Mouse (Mus musculus): Measurements from ENCODE around the gene Cavin3. TPM values are rescaled to one million over a fixed set of nuclear protein-coding genes. Genes with fewer than 3 reads are reported as not detected.

Cavin3 gene
- polyA plus RNA-seq, 1 experiment from 2014 or later = 97.4 TPM

GRCm38 (mm10) chr7:105515178-105515577, 33.1 kb upstream of the Cavin3 start:
- Histone ChIP-seq H3K9me3 (replicated peaks; ENCODE audit: control insufficient read depth, low read length) (no peaks in the 10 kb centered on the region), H3K9ac (ENCODE audit: low read length) (no peak overlapping the region), H3K27me3 (ENCODE audit: control insufficient read depth, insufficient read depth, low read length) (no peaks in the 10 kb centered on the region), H3K4me1 (ENCODE audit: control insufficient read depth, insufficient read depth, low read length) (no peaks in the 10 kb centered on the region), H3K4me2 (ENCODE audit: low read depth, low read length) (no peak overlapping the region), H3K4me3 (ENCODE audit: low read length) (no peak overlapping the region), H3K36me3 (ENCODE audit: control insufficient read depth, insufficient read depth) (no peaks in the 10 kb centered on the region), H3K27ac (ENCODE audit: low read length) (no peak overlapping the region)
- 6% methylated on average over 5 of the region's 5 CpGs for WGBS
- ATAC-seq (replicated peaks; ENCODE audit: extremely low read depth, insufficient read depth, low FRiP score) = no peak; the same call in 1 of the 2 replicates

GRCm38 (mm10) chr7:105514561-105514960, 32.5 kb upstream of the Cavin3 start:
- Histone ChIP-seq H3K4me1 (ENCODE audit: control insufficient read depth, insufficient read depth, low read length) (no peaks in the 10 kb centered on the region), H3K9ac (ENCODE audit: low read length) (no peak overlapping the region), H3K36me3 (ENCODE audit: control insufficient read depth, insufficient read depth) (no peaks in the 10 kb centered on the region), H3K27ac (ENCODE audit: low read length) (no peak overlapping the region), H3K9me3 (replicated peaks; ENCODE audit: control insufficient read depth, low read length) (no peaks in the 10 kb centered on the region), H3K4me3 (ENCODE audit: low read length) (no peak overlapping the region), H3K4me2 (ENCODE audit: low read depth, low read length) (no peak overlapping the region), H3K27me3 (ENCODE audit: control insufficient read depth, insufficient read depth, low read length) (no peaks in the 10 kb centered on the region)
- no peak for ATAC-seq (replicated peaks; ENCODE audit: extremely low read depth, insufficient read depth, low FRiP score)
- 49% methylated on average over 5 of the region's 5 CpGs for WGBS

GRCm38 (mm10) chr7:105513845-105514291, 31.8 kb upstream of the Cavin3 start:
- no peaks in the 10 kb centered on the region for H3K4me1 ChIP-seq (ENCODE audit: control insufficient read depth, insufficient read depth, low read length)
- H3K9ac ChIP-seq (ENCODE audit: low read length) = no peak overlapping the region
- no peak overlapping the region for H3K4me3 ChIP-seq (ENCODE audit: low read length)
- no peaks in the 10 kb centered on the region for H3K9me3 ChIP-seq (replicated peaks; ENCODE audit: control insufficient read depth, low read length)
- H3K4me2 ChIP-seq (ENCODE audit: low read depth, low read length) = no peak overlapping the region
- no peaks in the 10 kb centered on the region for H3K27me3 ChIP-seq (ENCODE audit: control insufficient read depth, insufficient read depth, low read length)
- no peak overlapping the region for H3K27ac ChIP-seq (ENCODE audit: low read length)
- 45% methylated on average over 5 of the region's 5 CpGs for WGBS
- no peaks in the 10 kb centered on the region for H3K36me3 ChIP-seq (ENCODE audit: control insufficient read depth, insufficient read depth)
- no peak for ATAC-seq (replicated peaks; ENCODE audit: extremely low read depth, insufficient read depth, low FRiP score)

GRCm38 (mm10) chr7:105510143-105510542, 28.0 kb upstream of the Cavin3 start:
- 38% methylated on average over 5 of the region's 5 CpGs for WGBS
- no peak overlapping the region for H3K4me3 ChIP-seq (ENCODE audit: low read length)
- H3K27ac ChIP-seq (ENCODE audit: low read length) = no peak overlapping the region
- H3K27me3 ChIP-seq (ENCODE audit: control insufficient read depth, insufficient read depth, low read length) = no peaks in the 10 kb centered on the region
- H3K4me1 ChIP-seq (ENCODE audit: control insufficient read depth, insufficient read depth, low read length) = no peaks in the 10 kb centered on the region
- no peaks in the 10 kb centered on the region for H3K36me3 ChIP-seq (ENCODE audit: control insufficient read depth, insufficient read depth)
- H3K4me2 ChIP-seq (ENCODE audit: low read depth, low read length) = no peak overlapping the region
- peak; percentile 52 for ATAC-seq (replicated peaks; ENCODE audit: extremely low read depth, insufficient read depth, low FRiP score)
- no peaks in the 10 kb centered on the region for H3K9me3 ChIP-seq (replicated peaks; ENCODE audit: control insufficient read depth, low read length)
- H3K9ac ChIP-seq (ENCODE audit: low read length) = no peak overlapping the region

- H3K27me3 ChIP-seq (ENCODE audit: control insufficient read depth, insufficient read depth, low read length) = no peaks in the 10 kb centered on the region
- whole genome bisulfite sequencing = 49% methylated on average over 4 of the region's 4 CpGs
Measured at GRCm38 (mm10) chr7:105507257-105507656, 25.2 kb upstream of the Cavin3 start.

GRCm38 (mm10) chr7:105501984-105502383, 19.9 kb upstream of the Cavin3 start:
- Histone ChIP-seq H3K4me3 (ENCODE audit: low read length) (no peak overlapping the region), H3K9ac (ENCODE audit: low read length) (no peak overlapping the region), H3K4me1 (ENCODE audit: control insufficient read depth, insufficient read depth, low read length) (no peaks in the 10 kb centered on the region), H3K27me3 (ENCODE audit: control insufficient read depth, insufficient read depth, low read length) (no peaks in the 10 kb centered on the region), H3K36me3 (ENCODE audit: control insufficient read depth, insufficient read depth) (no peaks in the 10 kb centered on the region), H3K4me2 (ENCODE audit: low read depth, low read length) (no peak overlapping the region), H3K9me3 (replicated peaks; ENCODE audit: control insufficient read depth, low read length) (no peaks in the 10 kb centered on the region), H3K27ac (ENCODE audit: low read length) (no peak overlapping the region)
- WGBS = 74% methylated on average over 4 of the region's 4 CpGs
- no peak for ATAC-seq (replicated peaks; ENCODE audit: extremely low read depth, insufficient read depth, low FRiP score)

More at GRCm38 (mm10) chr7:105507257-105507656, 25.2 kb upstream of the Cavin3 start:
- Histone ChIP-seq H3K9ac (ENCODE audit: low read length) (no peak overlapping the region), H3K36me3 (ENCODE audit: control insufficient read depth, insufficient read depth) (no peaks in the 10 kb centered on the region), H3K4me3 (ENCODE audit: low read length) (no peak overlapping the region), H3K4me1 (ENCODE audit: control insufficient read depth, insufficient read depth, low read length) (no peaks in the 10 kb centered on the region), H3K4me2 (ENCODE audit: low read depth, low read length) (no peak overlapping the region), H3K27ac (ENCODE audit: low read length) (no peak overlapping the region), H3K9me3 (replicated peaks; ENCODE audit: control insufficient read depth, low read length) (no peaks in the 10 kb centered on the region)
- ATAC-seq (replicated peaks; ENCODE audit: extremely low read depth, insufficient read depth, low FRiP score) = no peak

- no peaks in the 10 kb centered on the region for H3K4me1 ChIP-seq (ENCODE audit: control insufficient read depth, insufficient read depth, low read length)
- H3K27me3 ChIP-seq (ENCODE audit: control insufficient read depth, insufficient read depth, low read length) = no peaks in the 10 kb centered on the region
- no peak overlapping the region for H3K4me2 ChIP-seq (ENCODE audit: low read depth, low read length)
- ATAC-seq (replicated peaks; ENCODE audit: extremely low read depth, insufficient read depth, low FRiP score) = no peak
- no peaks in the 10 kb centered on the region for H3K36me3 ChIP-seq (ENCODE audit: control insufficient read depth, insufficient read depth)
- 86% methylated on average over 1 of the region's 1 CpGs for WGBS
- no peak overlapping the region for H3K9ac ChIP-seq (ENCODE audit: low read length)
- H3K9me3 ChIP-seq (replicated peaks; ENCODE audit: control insufficient read depth, low read length) = no peaks in the 10 kb centered on the region
- no peak overlapping the region for H3K4me3 ChIP-seq (ENCODE audit: low read length)
- H3K27ac ChIP-seq (ENCODE audit: low read length) = no peak overlapping the region
Measured at GRCm38 (mm10) chr7:105499676-105500075, 17.6 kb upstream of the Cavin3 start.

- Histone ChIP-seq H3K9ac (ENCODE audit: low read length) (no peak overlapping the region), H3K4me1 (ENCODE audit: control insufficient read depth, insufficient read depth, low read length) (no peaks in the 10 kb centered on the region), H3K9me3 (replicated peaks; ENCODE audit: control insufficient read depth, low read length) (no peaks in the 10 kb centered on the region), H3K27ac (ENCODE audit: low read length) (no peak overlapping the region), H3K4me3 (ENCODE audit: low read length) (no peak overlapping the region), H3K27me3 (ENCODE audit: control insufficient read depth, insufficient read depth, low read length) (no peaks in the 10 kb centered on the region), H3K4me2 (ENCODE audit: low read depth, low read length) (no peak overlapping the region), H3K36me3 (ENCODE audit: control insufficient read depth, insufficient read depth) (no peaks in the 10 kb centered on the region)
- WGBS = 45% methylated on average over 10 of the region's 10 CpGs
- ATAC-seq (replicated peaks; ENCODE audit: extremely low read depth, insufficient read depth, low FRiP score) = no peak
Measured at GRCm38 (mm10) chr7:105498854-105499492, 16.9 kb upstream of the Cavin3 start.

GRCm38 (mm10) chr7:105497881-105498280, 15.8 kb upstream of the Cavin3 start:
- no peak for ATAC-seq (replicated peaks; ENCODE audit: extremely low read depth, insufficient read depth, low FRiP score)
- H3K4me3 ChIP-seq (ENCODE audit: low read length) = no peak overlapping the region
- no peak overlapping the region for H3K27ac ChIP-seq (ENCODE audit: low read length)
- H3K36me3 ChIP-seq (ENCODE audit: control insufficient read depth, insufficient read depth) = no peaks in the 10 kb centered on the region
- 66% methylated on average over 3 of the region's 3 CpGs for WGBS
- no peaks in the 10 kb centered on the region for H3K4me1 ChIP-seq (ENCODE audit: control insufficient read depth, insufficient read depth, low read length)
- H3K27me3 ChIP-seq (ENCODE audit: control insufficient read depth, insufficient read depth, low read length) = no peaks in the 10 kb centered on the region
- no peak overlapping the region for H3K4me2 ChIP-seq (ENCODE audit: low read depth, low read length)
- no peak overlapping the region for H3K9ac ChIP-seq (ENCODE audit: low read length)
- no peaks in the 10 kb centered on the region for H3K9me3 ChIP-seq (replicated peaks; ENCODE audit: control insufficient read depth, low read length)

All from heart, embryonic 16.5 days (tissue).